ENCODE assay signal across 9 mouse cellular contexts in genomic region chr6:85391803-85392202, GRCm38 (mm10). TPM values are rescaled to one million over a fixed set of nuclear protein-coding genes. Genes with fewer than 3 reads are reported as not detected.
A peak's percentile ranks its signal among the peaks of the same experiment; 100 is the strongest.
DNase-seq lines count a peak whose midpoint lies in the region; ATAC-seq and TF ChIP-seq lines count a peak whose summit lies in the region.
"Had no signal": no experiment of that assay in that cellular context is flagged by ENCODE, and none has a peak within 500 bp of the region (broad histone marks: within the 10 kb centered on the region; RNA-seq: fewer than 3 reads in every experiment).

No protein-coding gene starts in this region.

- ATAC-seq in embryonic facial prominence, embryonic 11.5 days (replicated peaks; ENCODE audit: insufficient number of reproducible peaks, low FRiP score, low TSS enrichment, low read depth): no peak

- 36% methylated on average over 6 of the region's 7 CpGs for WGBS in embryonic facial prominence, embryonic 11.5 days
- 14% methylated on average over 5 of the region's 7 CpGs for WGBS in thymus, adult 2 months

- no peaks in the 10 kb centered on the region for H3K9me3 ChIP-seq in embryonic facial prominence, embryonic 11.5 days (replicated peaks; ENCODE audit: control insufficient read depth, low read length)
- H3K9me3 ChIP-seq: liver, embryonic 13.5 days had no signal

- no peak overlapping the region for H3K4me2 ChIP-seq in embryonic facial prominence, embryonic 11.5 days (ENCODE audit: low read depth, low read length)
- H3K4me2 ChIP-seq: liver, embryonic 13.5 days had no signal

- peak; percentile 70 to 88 for DNase-seq in heart, adult 18-20 months
- DNase-seq in heart, adult 11 months: no peak
- peak; percentile 76 for DNase-seq in B cell, adult 2 months
- peak; percentile 84 for DNase-seq in adrenal gland, postnatal 14 days
- DNase-seq in embryonic facial prominence, embryonic 11.5 days (ENCODE audit: low spot score): peak; percentile 72
- DNase-seq in kidney, postnatal 25 days: peak; percentile 84 to 91
- peak; percentile 87 for DNase-seq in lung, postnatal 36 days
- peak; percentile 61 for DNase-seq in thymus, adult 2 months
- DNase-seq: liver, embryonic 13.5 days had no signal

- no peaks in the 10 kb centered on the region for H3K36me3 ChIP-seq in embryonic facial prominence, embryonic 11.5 days (replicated peaks; ENCODE audit: control insufficient read depth, insufficient read depth, low read depth, low read length)
- no peaks in the 10 kb centered on the region for H3K36me3 ChIP-seq in thymus, adult 2 months (ENCODE audit: control insufficient read depth, insufficient read depth, low read length)
- H3K36me3 ChIP-seq: liver, embryonic 13.5 days had no signal

- no peak overlapping the region for H3K27ac ChIP-seq in embryonic facial prominence, embryonic 11.5 days (replicated peaks; ENCODE audit: low read depth, low read length)
- H3K27ac ChIP-seq in thymus, adult 2 months (ENCODE audit: control insufficient read depth, insufficient read depth, low read length): no peak overlapping the region
- H3K27ac ChIP-seq: liver, embryonic 13.5 days had no signal

- no peaks in the 10 kb centered on the region for H3K27me3 ChIP-seq in embryonic facial prominence, embryonic 11.5 days (ENCODE audit: control insufficient read depth, insufficient read depth, low read length)
- no peaks in the 10 kb centered on the region for H3K27me3 ChIP-seq in thymus, adult 2 months (ENCODE audit: control insufficient read depth, insufficient read depth, low read length)
- H3K27me3 ChIP-seq: liver, embryonic 13.5 days had no signal

- H3K4me3 ChIP-seq in embryonic facial prominence, embryonic 11.5 days (ENCODE audit: low read depth, low read length): no peak overlapping the region
- no peak overlapping the region for H3K4me3 ChIP-seq in thymus, adult 2 months (ENCODE audit: control insufficient read depth, insufficient read depth, low read length)
- H3K4me3 ChIP-seq: liver, embryonic 13.5 days had no signal

- no peak for TF ChIP-seq POLR2A in thymus, adult 2 months (IDR thresholded peaks at IDR 0.05; ENCODE audit: control insufficient read depth, extremely low read depth, insufficient read depth, low read length, poor library complexity)

- no peak for TF ChIP-seq CTCF in thymus, adult 2 months (IDR thresholded peaks at IDR 0.05; ENCODE audit: borderline replicate concordance, control insufficient read depth, extremely low read depth, insufficient read depth, low read length, poor library complexity)

- no peak overlapping the region for H3K9ac ChIP-seq in embryonic facial prominence, embryonic 11.5 days (replicated peaks; ENCODE audit: low read length)
- H3K9ac ChIP-seq: liver, embryonic 13.5 days had no signal

- no peaks in the 10 kb centered on the region for H3K4me1 ChIP-seq in embryonic facial prominence, embryonic 11.5 days (ENCODE audit: control insufficient read depth, insufficient read depth, low read length)
- no peaks in the 10 kb centered on the region for H3K4me1 ChIP-seq in thymus, adult 2 months (replicated peaks; ENCODE audit: control insufficient read depth, insufficient read depth, low read length)

RNA-seq across cellular contexts. Expression of gene Rab11fip5, which starts 17.4 kb away (rescaled TPM):
- 10 to 100 TPM; 56.3 to 75.5 TPM for total RNA-seq in heart, adult 18-20 months (2021)
- total RNA-seq in adrenal gland, postnatal 14 days (2021): 22.7 and 28.7 TPM in 2 replicates
- 3.1 TPM in 2 replicates for polyA plus RNA-seq in embryonic facial prominence, embryonic 11.5 days (2014; fragmentation: Nextera tagmentation; extraction: Ambion mirVana)
- 10.2 and 13.5 TPM in 2 replicates for polyA plus RNA-seq in thymus, adult 2 months (2012; rRNA removed)

RNA-seq across cellular contexts. Expression of gene Noto, which starts 31.9 kb away (rescaled TPM):
- not detected for total RNA-seq in heart, adult 18-20 months (2021)
- not detected in 2 replicates for total RNA-seq in adrenal gland, postnatal 14 days (2021)
- polyA plus RNA-seq in embryonic facial prominence, embryonic 11.5 days (2014; fragmentation: Nextera tagmentation; extraction: Ambion mirVana): not detected in 2 replicates
- 0.22 TPM in 1 of 2 replicates, not detected in the other for polyA plus RNA-seq in thymus, adult 2 months (2012; rRNA removed)
- polyA plus RNA-seq: liver, embryonic 13.5 days had no signal

RNA-seq across cellular contexts. Expression of gene Smyd5, which starts 40.0 kb away (rescaled TPM):
- 10 to 100 TPM; 11.5 to 13.1 TPM for total RNA-seq in heart, adult 18-20 months (2021)
- 25.0 and 33.0 TPM in 2 replicates for total RNA-seq in adrenal gland, postnatal 14 days (2021)
- polyA plus RNA-seq in embryonic facial prominence, embryonic 11.5 days (2014; fragmentation: Nextera tagmentation; extraction: Ambion mirVana): 56.3 and 56.4 TPM in 2 replicates
- 28.4 and 30.0 TPM in 2 replicates for polyA plus RNA-seq in thymus, adult 2 months (2012; rRNA removed)

RNA-seq across cellular contexts. Expression of gene Sfxn5, which starts 58.6 kb away (rescaled TPM):
- 1 to 10 TPM; 2.8 to 5.7 TPM for total RNA-seq in heart, adult 18-20 months (2021)
- 21.7 and 31.8 TPM in 2 replicates for total RNA-seq in adrenal gland, postnatal 14 days (2021)
- polyA plus RNA-seq in embryonic facial prominence, embryonic 11.5 days (2014; fragmentation: Nextera tagmentation; extraction: Ambion mirVana): 4.7 and 5.6 TPM in 2 replicates
- polyA plus RNA-seq in thymus, adult 2 months (2012; rRNA removed): 3.7 and 5.9 TPM in 2 replicates

RNA-seq across cellular contexts. Expression of gene Cct7, which starts 59.5 kb away (rescaled TPM):
- 100 to 1,000 TPM; 153 to 178 TPM for total RNA-seq in heart, adult 18-20 months (2021)
- total RNA-seq in adrenal gland, postnatal 14 days (2021): 218 and 224 TPM in 2 replicates
- 713 and 720 TPM in 2 replicates for polyA plus RNA-seq in embryonic facial prominence, embryonic 11.5 days (2014; fragmentation: Nextera tagmentation; extraction: Ambion mirVana)
- polyA plus RNA-seq in thymus, adult 2 months (2012; rRNA removed): 166 and 174 TPM in 2 replicates
